Mouse (Mus musculus): ENCODE data around the gene Ctnna2. TPM values are rescaled to one million over a fixed set of nuclear protein-coding genes. Genes with fewer than 3 reads are reported as not detected.

Gene Ctnna2
- polyA plus RNA-seq, 1 experiment from 2014 or later = 10.3 TPM

- no peak overlapping the region for H3K27ac ChIP-seq (ENCODE audit: low read depth)
These were observed 255.2 kb downstream of the Ctnna2 start for GRCm38 (mm10) chr6:77724042-77724951.

GRCm38 (mm10) chr6:77694093-77694492 is 285.4 kb downstream of the Ctnna2 start:
- DNase-seq (ENCODE audit: low spot score) = no peak
- no peaks in the 10 kb centered on the region for H3K27me3 ChIP-seq (replicated peaks; ENCODE audit: control insufficient read depth, insufficient read depth, low read length)

More at GRCm38 (mm10) chr6:77724042-77724951, 255.2 kb downstream of the Ctnna2 start:
- Histone ChIP-seq H3K27me3 (replicated peaks; ENCODE audit: control insufficient read depth, insufficient read depth, low read length) (no peaks in the 10 kb centered on the region), H3K4me3 (ENCODE audit: low read depth, low read length) (no peak overlapping the region), H3K9me3 (ENCODE audit: control insufficient read depth, low read length) (no peaks in the 10 kb centered on the region), H3K36me3 (ENCODE audit: control insufficient read depth, insufficient read depth, low read length) (no peaks in the 10 kb centered on the region), H3K4me1 (replicated peaks; ENCODE audit: control insufficient read depth, insufficient read depth, low read length) (no peaks in the 10 kb centered on the region), H3K9ac (ENCODE audit: low read length) (no peak overlapping the region), H3K4me2 (ENCODE audit: low read length) (no peak overlapping the region)
- ATAC-seq (replicated peaks; ENCODE audit: low FRiP score, low TSS enrichment, low read depth) = no peak
- no peak for DNase-seq (ENCODE audit: low spot score)
- 65% methylated on average over 5 of the region's 5 CpGs for WGBS

GRCm38 (mm10) chr6:77687173-77687572 is 292.3 kb downstream of the Ctnna2 start:
- H3K4me2 ChIP-seq (ENCODE audit: low read length) = no peak overlapping the region
- H3K9ac ChIP-seq (ENCODE audit: low read length) = no peak overlapping the region
- H3K36me3 ChIP-seq (ENCODE audit: control insufficient read depth, insufficient read depth, low read length) = no peaks in the 10 kb centered on the region
- H3K4me1 ChIP-seq (replicated peaks; ENCODE audit: control insufficient read depth, insufficient read depth, low read length) = no peaks in the 10 kb centered on the region
- DNase-seq (ENCODE audit: low spot score) (no peak), ATAC-seq (replicated peaks; ENCODE audit: low FRiP score, low TSS enrichment, low read depth) (no peak)
- H3K9me3 ChIP-seq (ENCODE audit: control insufficient read depth, low read length) = no peaks in the 10 kb centered on the region
- H3K27me3 ChIP-seq (replicated peaks; ENCODE audit: control insufficient read depth, insufficient read depth, low read length) = no peaks in the 10 kb centered on the region
- no peak overlapping the region for H3K27ac ChIP-seq (ENCODE audit: low read depth)
- 73% methylated on average over 1 of the region's 1 CpGs for WGBS
- no peak overlapping the region for H3K4me3 ChIP-seq (ENCODE audit: low read depth, low read length)

More at GRCm38 (mm10) chr6:77694093-77694492, 285.4 kb downstream of the Ctnna2 start:
- ATAC-seq (replicated peaks; ENCODE audit: low FRiP score, low TSS enrichment, low read depth) = no peak
- Histone ChIP-seq H3K9ac (ENCODE audit: low read length) (no peak overlapping the region), H3K4me1 (replicated peaks; ENCODE audit: control insufficient read depth, insufficient read depth, low read length) (no peaks in the 10 kb centered on the region), H3K36me3 (ENCODE audit: control insufficient read depth, insufficient read depth, low read length) (no peaks in the 10 kb centered on the region), H3K4me2 (ENCODE audit: low read length) (no peak overlapping the region), H3K9me3 (ENCODE audit: control insufficient read depth, low read length) (no peaks in the 10 kb centered on the region), H3K4me3 (ENCODE audit: low read depth, low read length) (no peak overlapping the region), H3K27ac (ENCODE audit: low read depth) (no peak overlapping the region)

GRCm38 (mm10) chr6:77650127-77650526 is 329.4 kb downstream of the Ctnna2 start:
- H3K36me3 ChIP-seq (ENCODE audit: control insufficient read depth, insufficient read depth, low read length) = no peaks in the 10 kb centered on the region
- no peak overlapping the region for H3K4me2 ChIP-seq (ENCODE audit: low read length)
- no peak overlapping the region for H3K9ac ChIP-seq (ENCODE audit: low read length)
- no peaks in the 10 kb centered on the region for H3K4me1 ChIP-seq (replicated peaks; ENCODE audit: control insufficient read depth, insufficient read depth, low read length)
- H3K27ac ChIP-seq (ENCODE audit: low read depth) = no peak overlapping the region
- no peak overlapping the region for H3K4me3 ChIP-seq (ENCODE audit: low read depth, low read length)
- no peaks in the 10 kb centered on the region for H3K27me3 ChIP-seq (replicated peaks; ENCODE audit: control insufficient read depth, insufficient read depth, low read length)
- 11% methylated on average over 6 of the region's 6 CpGs for WGBS
- DNase-seq (ENCODE audit: low spot score) (peak; percentile 76), ATAC-seq (replicated peaks; ENCODE audit: low FRiP score, low TSS enrichment, low read depth) (0 out of 2 replicates have a peak, but pooled peaks have one; percentile 40)
- no peaks in the 10 kb centered on the region for H3K9me3 ChIP-seq (ENCODE audit: control insufficient read depth, low read length)

GRCm38 (mm10) chr6:77644591-77644990 is 334.9 kb downstream of the Ctnna2 start:
- no peak overlapping the region for H3K27ac ChIP-seq (ENCODE audit: low read depth)
- H3K27me3 ChIP-seq (replicated peaks; ENCODE audit: control insufficient read depth, insufficient read depth, low read length) = no peaks in the 10 kb centered on the region
- H3K4me1 ChIP-seq (replicated peaks; ENCODE audit: control insufficient read depth, insufficient read depth, low read length) = no peaks in the 10 kb centered on the region
- no peak overlapping the region for H3K9ac ChIP-seq (ENCODE audit: low read length)
- H3K36me3 ChIP-seq (ENCODE audit: control insufficient read depth, insufficient read depth, low read length) = no peaks in the 10 kb centered on the region
- H3K9me3 ChIP-seq (ENCODE audit: control insufficient read depth, low read length) = no peaks in the 10 kb centered on the region
- WGBS = 75% methylated on average over 4 of the region's 4 CpGs
- DNase-seq (ENCODE audit: low spot score) = no peak
- no peak overlapping the region for H3K4me3 ChIP-seq (ENCODE audit: low read depth, low read length)
- ATAC-seq (replicated peaks; ENCODE audit: low FRiP score, low TSS enrichment, low read depth) = no peak
- H3K4me2 ChIP-seq (ENCODE audit: low read length) = no peak overlapping the region

GRCm38 (mm10) chr6:77638784-77639183 is 340.7 kb downstream of the Ctnna2 start:
- ATAC-seq (replicated peaks; ENCODE audit: low FRiP score, low TSS enrichment, low read depth) (no peak), DNase-seq (ENCODE audit: low spot score) (no peak)
- no peak overlapping the region for H3K9ac ChIP-seq (ENCODE audit: low read length)
- H3K9me3 ChIP-seq (ENCODE audit: control insufficient read depth, low read length) = no peaks in the 10 kb centered on the region
- no peak overlapping the region for H3K27ac ChIP-seq (ENCODE audit: low read depth)
- no peaks in the 10 kb centered on the region for H3K4me1 ChIP-seq (replicated peaks; ENCODE audit: control insufficient read depth, insufficient read depth, low read length)
- no peaks in the 10 kb centered on the region for H3K36me3 ChIP-seq (ENCODE audit: control insufficient read depth, insufficient read depth, low read length)
- 82% methylated on average over 2 of the region's 2 CpGs for WGBS
- no peaks in the 10 kb centered on the region for H3K27me3 ChIP-seq (replicated peaks; ENCODE audit: control insufficient read depth, insufficient read depth, low read length)
- no peak overlapping the region for H3K4me2 ChIP-seq (ENCODE audit: low read length)
- no peak overlapping the region for H3K4me3 ChIP-seq (ENCODE audit: low read depth, low read length)

- no peak overlapping the region for H3K4me3 ChIP-seq (ENCODE audit: low read depth, low read length)
- H3K27ac ChIP-seq (ENCODE audit: low read depth) = no peak overlapping the region
- ATAC-seq (replicated peaks; ENCODE audit: low FRiP score, low TSS enrichment, low read depth) = no peak
- H3K36me3 ChIP-seq (ENCODE audit: control insufficient read depth, insufficient read depth, low read length) = no peaks in the 10 kb centered on the region
- H3K27me3 ChIP-seq (replicated peaks; ENCODE audit: control insufficient read depth, insufficient read depth, low read length) = no peaks in the 10 kb centered on the region
- H3K9me3 ChIP-seq (ENCODE audit: control insufficient read depth, low read length) = no peaks in the 10 kb centered on the region
- WGBS = 33% methylated on average over 9 of the region's 9 CpGs
- peak; percentile 69 for DNase-seq (ENCODE audit: low spot score)
- no peak overlapping the region for H3K9ac ChIP-seq (ENCODE audit: low read length)
- H3K4me1 ChIP-seq (replicated peaks; ENCODE audit: control insufficient read depth, insufficient read depth, low read length) = no peaks in the 10 kb centered on the region
- no peak overlapping the region for H3K4me2 ChIP-seq (ENCODE audit: low read length)
These were observed 345.5 kb downstream of the Ctnna2 start for GRCm38 (mm10) chr6:77633997-77634396.

GRCm38 (mm10) chr6:77628573-77629192 is 350.8 kb downstream of the Ctnna2 start:
- Histone ChIP-seq H3K9me3 (ENCODE audit: control insufficient read depth, low read length) (no peaks in the 10 kb centered on the region), H3K27me3 (replicated peaks; ENCODE audit: control insufficient read depth, insufficient read depth, low read length) (no peaks in the 10 kb centered on the region), H3K4me2 (ENCODE audit: low read length) (no peak overlapping the region), H3K4me3 (ENCODE audit: low read depth, low read length) (no peak overlapping the region), H3K9ac (ENCODE audit: low read length) (no peak overlapping the region), H3K36me3 (ENCODE audit: control insufficient read depth, insufficient read depth, low read length) (no peaks in the 10 kb centered on the region), H3K4me1 (replicated peaks; ENCODE audit: control insufficient read depth, insufficient read depth, low read length) (no peaks in the 10 kb centered on the region), H3K27ac (ENCODE audit: low read depth) (no peak overlapping the region)
- 55% methylated on average over 7 of the region's 7 CpGs for WGBS
- DNase-seq (ENCODE audit: low spot score) = no peak
- ATAC-seq (replicated peaks; ENCODE audit: low FRiP score, low TSS enrichment, low read depth) = no peak
